Mouse (Mus musculus): ENCODE data around the gene Fez2.

The Fez2 gene

DNA sequence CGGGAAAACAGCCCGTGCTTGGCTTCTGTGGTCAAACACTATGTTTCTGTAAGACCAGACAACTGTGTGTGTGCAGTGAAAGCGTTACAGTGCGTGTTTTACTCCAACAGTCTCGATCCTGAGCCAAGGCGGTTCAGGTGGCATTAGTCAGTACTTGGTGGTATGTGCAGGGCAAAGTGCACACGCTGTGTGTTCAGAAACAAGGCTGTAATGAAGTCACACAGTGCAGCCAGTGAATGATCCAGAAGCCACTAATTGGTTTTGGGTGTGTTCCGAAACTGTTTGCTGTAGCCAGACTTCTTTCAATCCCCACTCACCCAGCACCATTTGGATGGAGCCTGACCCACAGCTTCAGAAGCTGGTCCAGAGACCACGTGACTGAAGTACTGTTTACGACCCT is 9.6 kb downstream of the Fez2 start:
- no peak for DNase-seq (ENCODE audit: low spot score in 2 of 2)

DNA sequence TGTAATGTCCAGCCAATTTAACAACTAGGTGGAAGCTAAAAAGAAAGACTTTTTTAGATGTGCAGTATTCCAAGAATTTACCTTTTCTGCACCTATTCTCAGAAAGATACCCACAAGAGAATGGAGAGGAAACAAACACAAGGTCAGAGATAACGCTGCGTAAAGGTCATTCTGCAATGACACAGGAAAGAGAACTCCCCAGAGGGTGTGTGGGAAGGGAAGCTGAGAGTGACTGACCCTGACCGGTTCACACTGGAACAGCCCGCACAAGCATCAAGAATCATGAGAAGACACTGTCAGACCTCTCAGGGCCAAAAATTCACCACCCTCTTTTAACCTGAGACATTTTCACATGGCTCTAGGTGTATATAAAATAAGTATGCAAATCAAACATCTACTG is 10.4 kb downstream of the Fez2 start:
- peak; percentile 11 to 19 for DNase-seq (ENCODE audit: low spot score in 2 of 2)

DNA sequence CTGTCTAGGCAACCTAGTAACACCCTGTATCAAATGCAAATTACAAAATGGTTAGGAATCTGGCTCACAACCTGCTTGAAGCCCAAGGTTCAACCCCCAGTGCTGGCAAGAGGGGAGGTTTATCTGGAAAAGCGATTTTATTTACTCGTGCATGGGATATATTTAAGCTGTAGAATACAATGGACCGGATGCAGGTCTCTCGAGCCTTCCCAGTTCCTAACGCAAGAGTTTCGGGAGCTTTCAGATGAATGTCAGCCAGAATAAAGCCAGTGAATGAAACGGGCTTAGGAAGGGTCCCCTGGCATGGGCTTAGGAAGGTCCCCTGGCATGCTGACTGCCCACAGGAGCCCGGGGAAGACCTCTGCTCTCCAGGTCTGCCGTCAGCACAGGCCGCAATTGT is 11.1 kb downstream of the Fez2 start:
- DNase-seq (ENCODE audit: low spot score in 2 of 2): no peak

DNA sequence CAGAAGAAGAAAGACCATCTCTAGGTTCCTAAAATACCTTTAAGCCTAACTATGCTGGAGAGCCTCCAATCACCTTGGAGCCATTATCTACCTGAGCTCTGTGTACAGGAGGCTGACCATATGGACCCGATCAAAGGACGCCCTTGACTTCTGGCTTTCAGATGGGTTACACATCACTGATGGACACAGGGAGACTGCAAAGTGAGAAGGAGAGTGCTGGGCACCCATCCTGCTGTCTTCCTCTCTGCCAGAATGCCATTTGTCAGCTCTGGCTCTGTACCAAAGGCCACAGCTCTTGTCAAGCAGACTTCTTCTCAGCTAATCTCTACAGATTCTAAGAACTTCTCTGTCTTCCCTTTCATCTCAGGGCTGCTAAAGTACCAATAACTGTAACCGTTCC is 12.6 kb downstream of the Fez2 start:
- DNase-seq (ENCODE audit: low spot score in 2 of 2): no peak

DNA sequence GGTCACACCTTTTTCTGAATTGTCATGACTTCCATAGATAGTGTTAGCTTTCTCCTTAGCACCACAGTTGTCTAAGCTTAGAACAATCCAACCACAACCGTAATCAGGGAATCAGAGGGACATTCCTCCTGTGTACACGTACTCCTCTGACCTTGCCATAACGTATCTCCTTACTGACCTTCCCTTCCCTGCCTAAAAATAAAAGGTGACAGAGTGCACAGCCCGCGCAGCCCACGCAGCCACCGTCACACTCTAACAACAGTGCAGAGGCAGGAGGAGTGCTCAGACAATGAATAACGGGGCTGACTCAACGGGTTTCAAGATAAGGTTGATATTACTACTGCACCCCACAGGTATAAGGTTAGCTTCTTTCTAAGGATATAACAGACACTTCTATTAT is 14.1 kb downstream of the Fez2 start:
- no peak for DNase-seq (ENCODE audit: low spot score in 2 of 2)

DNA sequence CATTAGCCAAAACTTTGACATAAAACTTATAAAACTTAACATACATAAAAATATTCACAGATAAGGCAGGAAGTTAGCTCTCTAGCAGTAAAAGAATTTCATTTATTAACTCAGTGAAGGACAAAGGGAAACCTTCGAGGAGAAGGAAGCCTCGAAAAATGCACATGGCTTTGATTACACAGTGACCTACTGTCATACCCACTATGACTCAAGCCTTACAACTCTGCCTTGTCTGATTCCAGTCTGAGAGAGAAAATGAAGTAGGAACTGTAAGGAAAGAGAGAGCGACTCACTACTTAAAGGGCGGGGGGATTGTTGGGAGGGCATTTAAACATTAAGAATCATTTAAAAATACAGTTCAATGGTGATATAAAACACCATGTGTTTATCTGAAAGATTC is 14.7 kb downstream of the Fez2 start:
- DNase-seq (ENCODE audit: low spot score in 2 of 2): no peak

DNA sequence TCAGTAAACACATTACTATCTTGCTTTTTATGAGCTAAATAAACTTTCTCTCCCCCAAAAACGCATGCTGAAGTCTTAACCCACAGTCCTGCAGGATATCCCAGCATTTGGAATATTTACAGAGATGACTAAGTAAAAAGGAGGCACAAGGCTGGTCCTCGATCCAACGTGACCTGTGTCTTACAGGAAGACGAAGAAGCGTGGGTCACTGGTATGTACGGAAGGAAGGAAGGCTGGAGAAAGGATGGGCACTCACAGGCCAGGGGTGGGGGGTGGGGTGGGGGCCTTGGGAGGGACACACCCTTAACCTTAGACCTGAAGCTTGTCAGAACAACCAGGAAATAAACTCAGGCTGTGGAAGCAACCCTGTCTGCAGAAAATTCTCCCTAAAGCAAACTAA is 15.8 kb downstream of the Fez2 start:
- DNase-seq (ENCODE audit: low spot score in 2 of 2): no peak

DNA sequence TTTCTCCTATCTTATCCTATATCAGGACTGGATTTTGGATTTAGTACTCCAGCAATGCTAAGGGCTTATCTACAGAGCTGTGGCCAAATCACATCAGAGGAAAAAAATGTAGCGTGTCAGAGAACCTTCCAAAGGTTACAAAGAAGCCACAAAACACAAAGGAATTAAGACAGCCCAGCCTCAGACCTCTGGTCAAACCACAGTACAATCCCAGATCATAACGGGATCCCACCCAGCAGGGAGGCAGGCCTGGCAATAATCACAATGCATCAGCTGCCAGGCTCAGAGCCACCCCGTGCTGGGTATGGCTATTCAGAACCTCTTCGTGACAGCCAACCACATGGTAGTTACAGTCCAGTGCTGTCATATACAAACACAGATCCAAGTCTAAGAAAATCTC is 16.2 kb downstream of the Fez2 start:
- DNase-seq (ENCODE audit: low spot score in 2 of 2): no peak

DNA sequence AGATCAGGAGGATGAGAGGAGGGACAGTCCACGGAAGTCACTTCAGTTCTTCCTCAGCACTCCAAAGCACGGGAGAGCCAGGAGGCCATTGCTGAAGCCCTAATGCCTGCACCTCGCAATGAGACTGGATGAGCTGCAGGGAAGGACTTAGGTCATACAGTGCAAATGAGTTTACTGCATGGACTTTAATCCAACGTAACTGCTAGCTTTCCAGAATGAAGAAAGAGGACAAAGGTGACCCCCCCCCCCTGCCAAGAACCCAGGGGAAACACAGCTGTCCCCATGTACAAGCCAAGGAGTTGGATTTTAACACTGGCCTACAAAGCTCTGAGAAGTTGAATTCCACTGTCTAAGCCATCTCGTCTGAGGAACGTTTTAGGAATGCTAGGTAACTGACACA is 16.6 kb downstream of the Fez2 start:
- DNase-seq (ENCODE audit: low spot score in 2 of 2): no peak

DNA sequence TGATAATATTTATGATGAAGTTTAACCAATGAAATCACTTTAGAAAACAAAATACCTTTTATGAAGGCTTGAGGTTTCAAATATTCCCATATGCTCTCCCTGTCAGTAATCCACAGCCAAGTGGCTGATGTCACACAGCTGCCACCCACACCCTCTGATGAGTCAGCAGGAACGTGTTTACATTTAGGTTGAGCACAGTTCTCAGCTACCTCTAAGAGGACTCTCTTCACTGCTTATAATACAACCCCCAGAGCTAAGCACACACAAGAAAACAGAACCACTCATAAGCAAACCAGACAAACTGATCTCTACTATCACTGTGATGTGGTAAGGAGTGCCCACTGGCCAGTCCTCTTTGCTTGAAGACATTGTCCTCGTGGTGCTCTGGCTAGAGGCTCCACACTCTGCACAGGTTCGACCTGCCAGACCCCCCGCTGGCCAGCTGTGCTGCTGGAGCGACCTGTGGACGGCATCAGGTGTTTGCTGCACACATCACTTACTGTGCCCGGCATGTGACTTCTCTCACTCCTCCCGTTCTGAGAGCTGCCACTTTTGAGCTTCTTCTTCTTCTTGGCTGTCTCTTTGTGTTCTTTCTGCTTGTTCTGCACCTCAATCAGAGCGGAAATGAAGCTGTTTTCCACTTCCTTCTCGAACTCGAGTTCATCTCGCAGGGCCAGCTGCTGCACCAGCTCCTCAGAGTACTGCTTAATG is 17.7 kb downstream of the Fez2 start:
- peak; percentile 55 for DNase-seq (ENCODE audit: low spot score in 2 of 2)

DNA sequence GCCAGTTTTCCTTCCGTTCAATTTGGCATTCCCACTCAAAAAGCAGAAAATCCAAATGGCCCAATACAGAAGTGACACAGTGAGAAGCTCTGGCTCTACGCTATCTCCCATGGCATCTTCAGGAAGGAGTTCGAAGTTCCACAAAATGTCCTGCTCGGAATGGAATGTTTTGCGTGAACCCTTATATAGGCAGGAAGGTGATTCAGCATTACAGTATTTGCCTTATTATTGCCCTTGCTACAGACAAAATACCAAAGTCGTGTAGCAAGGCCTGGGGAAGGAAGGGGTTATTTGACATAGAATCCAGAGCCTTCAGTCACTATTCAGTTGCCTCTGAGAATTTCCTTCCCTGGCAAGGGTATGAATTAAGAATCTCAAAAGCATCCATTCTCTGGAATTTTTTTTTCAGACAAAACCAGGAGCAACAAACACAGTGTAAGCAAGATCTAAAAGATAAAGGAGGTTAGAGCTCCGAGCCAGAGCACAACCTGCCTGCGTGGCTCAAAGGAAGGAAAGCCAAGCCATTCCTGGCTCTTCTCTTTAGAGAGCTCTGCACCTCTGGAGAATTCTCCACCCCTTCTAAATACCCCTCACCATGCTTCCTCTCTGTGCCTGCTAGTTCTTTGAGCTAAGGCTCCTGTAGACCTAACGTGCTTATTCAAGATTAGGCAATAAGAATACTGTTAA is 25.4 kb downstream of the Fez2 start:
- no peak for DNase-seq (ENCODE audit: low spot score in 2 of 2)

DNA sequence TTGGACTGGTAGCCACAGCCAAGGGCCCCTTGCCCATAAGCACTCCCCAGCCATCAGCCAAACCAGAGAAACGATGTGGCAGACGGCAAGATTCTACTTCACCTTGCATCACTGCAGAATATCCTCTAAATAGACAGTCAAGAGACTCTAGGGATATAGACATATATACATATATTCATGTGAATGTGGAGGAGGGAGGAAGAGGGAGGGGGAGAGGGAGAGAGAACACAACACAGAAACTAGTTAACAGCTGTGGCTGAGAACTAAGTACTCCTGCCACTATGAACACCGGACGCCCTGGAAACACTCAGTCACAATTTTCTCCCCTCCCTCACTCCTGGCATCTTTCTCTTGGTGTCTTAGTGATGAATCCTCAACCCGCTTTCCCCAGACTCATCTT is 28.4 kb downstream of the Fez2 start:
- DNase-seq (ENCODE audit: low spot score in 2 of 2): no peak

DNA sequence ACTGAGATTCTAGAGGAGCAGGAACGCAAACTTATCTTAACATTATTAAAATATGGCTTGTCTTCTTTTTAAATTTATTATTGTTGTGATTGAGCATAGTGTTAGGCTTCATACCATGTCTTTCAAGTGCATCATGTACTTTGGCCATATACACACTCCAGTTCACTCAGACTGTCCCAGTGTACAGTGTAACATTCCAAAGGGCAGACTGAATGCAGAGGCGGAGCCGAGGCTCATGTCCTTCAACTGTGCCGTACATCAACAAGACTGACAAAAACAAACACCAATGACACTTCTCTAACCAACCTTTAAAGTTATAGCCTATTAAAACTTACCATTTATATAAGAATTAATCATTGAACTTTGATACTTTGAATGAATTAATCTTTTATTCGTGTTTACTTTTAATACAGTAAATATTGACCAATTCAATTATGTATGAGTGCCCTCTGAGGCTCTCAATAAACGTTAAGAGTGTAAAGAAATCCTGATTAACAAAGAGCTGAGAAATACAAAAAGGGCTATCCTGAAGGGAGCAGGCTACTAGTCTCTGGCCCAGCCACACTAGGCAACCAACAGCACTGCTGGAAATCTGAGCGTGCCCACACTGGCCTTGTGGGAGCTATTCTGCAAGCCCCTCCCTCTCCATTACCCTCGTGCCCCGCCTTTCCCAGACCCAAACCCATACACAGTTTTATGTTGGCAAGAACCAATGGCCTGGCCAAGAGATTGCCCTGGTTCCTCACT is 29.7 kb downstream of the Fez2 start:
- no peak for DNase-seq (ENCODE audit: low spot score in 2 of 2)

DNA sequence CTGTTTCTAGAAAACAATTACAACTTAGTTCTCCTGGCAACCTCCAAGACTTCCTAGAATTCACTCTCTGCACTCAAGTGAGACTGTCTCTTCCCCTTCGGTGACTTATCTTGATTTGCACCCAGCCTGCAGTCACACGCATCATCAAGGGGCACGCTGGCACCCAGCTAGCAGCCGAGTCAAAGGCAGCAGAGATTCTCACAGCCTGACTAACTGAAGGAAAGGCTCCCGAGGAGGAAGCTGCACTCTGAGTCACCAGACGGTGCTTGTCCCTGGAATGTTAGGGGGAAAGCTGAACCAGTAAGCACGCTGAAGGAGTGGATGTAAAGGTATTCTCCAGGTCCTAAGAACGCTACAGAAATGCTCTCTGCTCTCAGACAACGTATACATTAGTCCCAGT is 30.3 kb downstream of the Fez2 start:
- no peak for DNase-seq (ENCODE audit: low spot score in 2 of 2)

DNA sequence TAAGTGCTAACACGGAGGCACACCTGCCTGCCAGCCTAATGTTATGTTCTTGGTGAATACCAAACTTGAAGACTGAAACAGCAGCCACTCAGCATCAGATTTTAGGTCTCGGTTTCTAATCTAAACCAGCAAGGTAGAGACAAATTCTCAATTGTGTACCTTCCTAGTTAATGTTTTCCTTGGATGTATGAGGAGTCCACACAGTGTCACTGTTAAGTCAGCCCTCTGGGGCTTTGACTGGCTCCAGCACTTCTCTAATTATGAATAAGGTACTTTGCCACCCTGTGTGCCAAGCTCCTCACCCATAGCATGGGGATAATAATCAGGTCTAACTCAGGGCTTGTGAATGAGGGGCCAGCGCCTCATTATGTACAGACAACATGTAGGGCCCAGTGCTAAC is 35.6 kb downstream of the Fez2 start:
- no peak for DNase-seq (ENCODE audit: low spot score in 2 of 2)

DNA sequence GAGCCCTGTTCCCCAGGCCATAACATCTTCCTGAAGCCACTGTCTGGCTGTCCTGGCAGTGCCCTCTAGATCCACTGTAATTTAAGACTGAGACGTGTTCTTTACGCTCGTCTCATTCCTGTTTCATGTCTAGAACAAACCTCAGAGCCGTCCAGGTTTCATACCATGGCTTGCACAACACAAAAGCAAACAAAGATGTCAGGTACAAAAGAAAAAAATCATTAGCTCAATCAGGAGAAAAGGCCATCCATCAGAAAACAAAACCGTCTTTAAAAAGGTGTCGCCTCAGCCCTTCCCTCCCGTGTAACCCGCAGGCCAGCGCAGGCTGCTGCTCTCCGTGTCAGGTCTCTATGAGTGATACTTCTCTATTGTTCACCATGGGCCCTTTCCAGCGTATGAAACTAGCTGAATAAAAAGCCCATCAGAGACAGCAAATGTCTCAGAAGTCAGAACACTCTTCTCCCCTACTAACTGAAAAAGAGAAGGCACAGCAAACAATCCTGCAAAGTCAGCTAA is 38.2 kb downstream of the Fez2 start:
- DNase-seq (ENCODE audit: low spot score in 2 of 2): no peak

DNA sequence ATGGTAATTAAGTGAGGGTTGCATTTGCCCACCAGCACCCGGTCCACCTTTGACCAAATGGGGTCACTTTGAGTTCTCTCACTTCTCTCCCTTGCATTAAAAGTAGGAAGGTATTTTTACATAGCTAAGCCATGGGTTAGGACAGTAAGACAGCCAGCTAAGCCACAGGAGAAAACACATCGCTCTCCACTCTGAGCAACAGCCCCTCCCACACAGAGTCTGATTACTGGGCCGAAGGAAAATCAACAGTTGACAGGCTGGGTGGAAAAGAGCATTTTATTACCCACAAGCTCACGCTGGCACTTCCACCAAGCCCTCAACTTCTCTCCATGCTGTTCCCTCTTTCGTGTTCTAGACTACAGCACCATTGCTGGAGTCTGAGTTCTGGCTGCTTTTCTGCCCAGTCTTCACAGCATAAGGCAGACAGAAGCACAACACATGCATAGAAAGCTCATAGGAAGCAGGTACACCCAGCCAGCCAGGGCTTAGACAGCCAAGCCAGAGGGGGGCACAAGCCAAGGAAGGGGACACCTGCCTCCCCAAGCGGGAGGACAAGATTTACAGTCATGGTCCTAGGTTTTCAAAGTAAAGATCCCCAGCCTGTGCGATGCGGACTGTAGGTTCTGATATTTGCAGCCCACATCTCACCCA is 38.7 kb downstream of the Fez2 start:
- DNase-seq (ENCODE audit: low spot score in 2 of 2): no peak

DNA sequence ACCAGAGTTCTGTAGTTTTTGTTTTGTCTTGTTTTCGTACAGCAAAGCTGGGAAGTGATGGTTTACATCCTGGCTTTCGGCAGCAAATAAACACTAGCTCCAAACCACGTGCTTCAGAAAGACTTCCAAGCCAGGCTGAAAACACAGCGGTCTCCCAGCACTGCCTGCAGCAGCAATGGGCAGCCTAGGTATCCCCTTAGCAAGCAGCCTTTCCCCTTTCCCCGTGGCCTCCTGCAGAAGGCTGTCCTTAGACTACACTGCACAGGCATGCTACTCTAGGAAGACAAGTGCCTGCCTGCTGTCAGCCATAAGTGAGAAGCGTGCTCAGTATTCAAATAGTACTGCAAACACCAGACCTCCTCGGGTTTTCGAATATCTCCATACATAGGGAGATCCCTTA is 41.4 kb downstream of the Fez2 start:
- no peak for DNase-seq (ENCODE audit: low spot score in 2 of 2)

DNA sequence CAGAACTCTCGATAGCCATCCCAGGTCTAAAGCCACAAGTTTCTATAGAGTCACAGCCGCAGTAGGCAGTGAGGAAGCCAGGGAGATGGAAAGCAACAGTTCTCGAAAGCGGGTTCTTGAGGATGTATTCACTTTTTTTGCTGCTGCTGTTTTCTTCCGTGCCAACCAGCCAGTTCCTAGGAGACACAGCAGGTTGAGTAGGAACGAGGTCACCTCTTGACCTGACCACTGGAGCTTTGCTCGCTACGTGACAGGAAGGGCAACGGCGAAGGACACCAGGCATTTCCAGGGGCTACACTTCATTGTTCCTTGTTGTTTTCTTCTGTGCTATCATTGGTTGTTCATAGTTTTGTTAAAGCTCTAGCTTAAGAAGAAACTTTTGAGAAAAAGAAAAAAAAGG is 43.2 kb downstream of the Fez2 start:
- no peak for DNase-seq (ENCODE audit: low spot score in 2 of 2)

DNA sequence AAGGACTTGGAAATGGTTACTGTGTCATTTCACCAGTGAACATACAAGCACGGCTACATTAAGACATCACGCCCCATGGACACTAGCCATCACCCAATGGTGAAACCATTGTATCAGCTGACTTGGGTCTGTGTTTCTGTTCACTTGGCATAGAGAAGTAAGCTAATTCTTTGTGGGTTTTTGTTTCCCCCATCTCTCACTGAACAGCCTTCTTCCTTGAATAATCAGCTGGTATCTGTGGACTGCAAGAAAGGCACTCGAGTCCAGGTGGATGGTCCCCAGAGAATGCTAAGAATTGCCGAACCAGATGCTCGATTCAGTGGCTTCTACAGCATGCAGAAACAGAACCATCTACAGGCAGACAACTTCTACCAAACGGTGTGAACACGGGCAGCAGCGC is 44.1 kb downstream of the Fez2 start:
- no peak for DNase-seq (ENCODE audit: low spot score in 2 of 2)

DNA sequence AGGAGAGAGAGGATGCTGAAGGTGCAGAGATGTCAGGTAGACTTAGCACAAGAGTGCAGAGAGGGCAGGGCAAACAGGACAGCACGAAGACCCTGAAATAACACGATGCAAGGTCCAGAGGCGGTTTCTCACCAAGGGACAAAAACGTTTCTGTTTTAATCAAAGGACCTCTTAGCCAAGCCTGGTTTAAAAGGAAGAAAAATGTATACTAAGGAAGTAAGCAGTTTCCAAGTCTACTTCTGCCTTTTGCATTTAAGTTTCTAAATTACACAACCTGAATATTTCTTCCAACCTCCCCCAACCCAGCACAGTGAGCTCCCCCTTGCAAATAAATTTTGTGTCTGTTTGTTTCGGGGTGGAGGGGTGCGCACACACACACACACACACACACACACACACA is 44.8 kb downstream of the Fez2 start:
- DNase-seq (ENCODE audit: low spot score in 2 of 2): no peak

DNA sequence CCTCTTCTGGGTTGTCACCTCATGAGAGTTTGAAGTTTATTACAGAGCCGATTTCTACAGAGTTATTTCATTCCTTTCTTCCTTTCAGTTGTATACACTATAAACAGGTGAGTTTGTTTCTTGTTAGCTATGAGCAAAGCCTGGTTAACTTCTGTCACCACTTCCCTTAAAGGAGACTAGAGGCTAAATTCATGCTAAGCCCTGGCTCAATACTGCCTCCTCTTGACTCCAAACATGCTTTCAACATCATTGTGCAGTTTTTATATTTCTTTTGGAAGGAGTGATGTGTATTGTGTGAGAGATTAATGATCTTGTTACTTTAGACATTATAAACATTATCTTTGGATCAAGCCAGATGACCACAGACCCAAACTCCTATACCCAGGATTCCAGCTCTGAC is 47.5 kb downstream of the Fez2 start:
- DNase-seq (ENCODE audit: low spot score in 2 of 2): peak in 1 of 2 experiments; percentile 22
